Mouse (Mus musculus): ENCODE results near the gene Calm2. TPM values are rescaled to one million over a fixed set of nuclear protein-coding genes. Genes with fewer than 3 reads are reported as not detected.
A peak's percentile ranks its signal among the peaks of the same experiment; 100 is the strongest.

The Calm2 gene
- total and polyA plus RNA-seq, 3 experiments = 203 to 604 (median 546) TPM

DNA sequence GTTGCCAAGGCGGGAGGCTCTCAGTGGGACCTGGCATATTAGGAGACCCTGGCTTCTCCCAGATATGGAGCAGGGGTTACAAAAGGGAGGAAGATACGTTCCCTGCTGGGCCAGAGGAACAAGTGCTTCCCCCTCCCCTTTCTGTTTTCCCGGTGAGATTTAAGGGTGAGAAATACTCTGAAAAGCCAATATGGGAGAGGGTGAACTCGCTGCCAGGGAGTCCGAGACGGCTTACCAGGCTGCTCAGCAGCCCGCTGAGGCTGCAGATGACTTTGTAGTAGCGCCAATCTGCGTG lies 26.7 kb upstream of the Calm2 start:
- peaks cover 2 to 6% of the 10 kb centered on the region in 2 experiments; a peak in 2 of 4 replicates for H3K4me1 ChIP-seq (ENCODE audit: control insufficient read depth in 1 of 2, insufficient read depth in 2 of 2)
- dilution Hi-C loops (cut with MboI; ENCODE audit: extremely low pct_ligation_motif_present, extremely low pct_unique_long_range_greater_than_20kb, low sequenced_read_pairs) (no loop called here), in situ Hi-C loops (cut with MboI; ENCODE audit: low pct_ligation_motif_present, low pct_unique_long_range_greater_than_20kb, low sequenced_read_pairs) (no loop called here)
- no peak for DNase-seq (ENCODE audit: extremely low read depth)
- H3K9me3 ChIP-seq (replicated peaks; ENCODE audit: low read length) = no peaks in the 10 kb centered on the region
- H3K27me3 ChIP-seq (replicated peaks) = no peaks in the 10 kb centered on the region
- no peak overlapping the region for H3K27ac ChIP-seq (ENCODE audit: insufficient read depth, low read depth)
- TF ChIP-seq E2F4 (IDR thresholded peaks at IDR 0.05; ENCODE audit: insufficient replicate concordance, low read depth, low read length) (no peak), CTCF (conservative IDR thresholded peaks at IDR 0.05 in 1 of 2, IDR thresholded peaks at IDR 0.05 in 1 of 2; ENCODE audit: low read depth in 2 of 2, low read length in 2 of 2) (no peak), ELF1 (IDR thresholded peaks at IDR 0.05; ENCODE audit: low read depth, low read length) (no peak), BHLHE40 (IDR thresholded peaks at IDR 0.05; ENCODE audit: low read depth, low read length) (no peak), HCFC1 (IDR thresholded peaks at IDR 0.05; ENCODE audit: low read depth, low read length) (no peak), PAX5 (IDR thresholded peaks at IDR 0.05; ENCODE audit: low read length) (no peak), NRF1 (IDR thresholded peaks at IDR 0.05; ENCODE audit: low read depth, low read length) (no peak), KAT2A (IDR thresholded peaks at IDR 0.05; ENCODE audit: insufficient replicate concordance, low read length) (no peak), ETS1 (conservative IDR thresholded peaks at IDR 0.05; ENCODE audit: low read depth, low read length) (no peak), IRF4 (IDR thresholded peaks at IDR 0.05; ENCODE audit: low read depth, low read length) (no peak), MYC (IDR thresholded peaks at IDR 0.05; ENCODE audit: low read depth, low read length) (no peak), TCF12 (IDR thresholded peaks at IDR 0.05; ENCODE audit: low read depth, low read length) (no peak), MAX (IDR thresholded peaks at IDR 0.05; ENCODE audit: low read length) (no peak), CHD2 (IDR thresholded peaks at IDR 0.05; ENCODE audit: low read length) (no peak)
- no peaks in the 10 kb centered on the region for H3K36me3 ChIP-seq (replicated peaks in 1 of 2; ENCODE audit: control insufficient read depth in 1 of 2, insufficient read depth in 1 of 2, low read length in 1 of 2)
- H3K9ac ChIP-seq (ENCODE audit: insufficient read depth, low read depth) = no peak overlapping the region
- H3K4me2 ChIP-seq (ENCODE audit: insufficient read depth, low read depth, poor library complexity, severe bottlenecking) = no peak overlapping the region
- no peak overlapping the region for H3K4me3 ChIP-seq (replicated peaks in 1 of 3; ENCODE audit: low read depth in 2 of 3, low read length in 2 of 3, poor library complexity in 1 of 3)
- no peaks in the 10 kb centered on the region for H3K79me2 ChIP-seq (replicated peaks; ENCODE audit: control insufficient read depth, extremely low read depth, insufficient read depth, poor library complexity, severe bottlenecking)

- peaks cover 2 to 6% of the 10 kb centered on the region in 2 experiments; a peak in 2 of 4 replicates for H3K4me1 ChIP-seq (ENCODE audit: control insufficient read depth in 1 of 2, insufficient read depth in 2 of 2)
- no peaks in the 10 kb centered on the region for H3K79me2 ChIP-seq (replicated peaks; ENCODE audit: control insufficient read depth, extremely low read depth, insufficient read depth, poor library complexity, severe bottlenecking)
- H3K9ac ChIP-seq (ENCODE audit: insufficient read depth, low read depth) = no peak overlapping the region
- 0 out of 4 replicates have a peak, but pooled peaks of 1 of the 2 experiments have one; percentile 9 for TF ChIP-seq CTCF (conservative IDR thresholded peaks at IDR 0.05 in 1 of 2, IDR thresholded peaks at IDR 0.05 in 1 of 2; ENCODE audit: low read depth in 2 of 2, low read length in 2 of 2)
- no peak for TF ChIP-seq RCOR1 (conservative IDR thresholded peaks at IDR 0.05; ENCODE audit: low read depth, low read length)
- no peak for TF ChIP-seq NELFE (IDR thresholded peaks at IDR 0.05; ENCODE audit: low read depth, low read length)
- no peaks in the 10 kb centered on the region for H3K27me3 ChIP-seq (replicated peaks)
- no peak overlapping the region for H3K4me2 ChIP-seq (ENCODE audit: insufficient read depth, low read depth, poor library complexity, severe bottlenecking)
- no peak overlapping the region for H3K27ac ChIP-seq (ENCODE audit: insufficient read depth, low read depth)
- no peak for DNase-seq (ENCODE audit: extremely low read depth)
- H3K4me3 ChIP-seq (replicated peaks in 1 of 3; ENCODE audit: low read depth in 2 of 3, low read length in 2 of 3, poor library complexity in 1 of 3) = no peak overlapping the region
- in situ Hi-C loops (cut with MboI; ENCODE audit: low pct_ligation_motif_present, low pct_unique_long_range_greater_than_20kb, low sequenced_read_pairs) = no loop called here
- H3K9me3 ChIP-seq (replicated peaks; ENCODE audit: low read length) = no peaks in the 10 kb centered on the region
- H3K36me3 ChIP-seq (replicated peaks in 1 of 2; ENCODE audit: control insufficient read depth in 1 of 2, insufficient read depth in 1 of 2, low read length in 1 of 2) = no peaks in the 10 kb centered on the region
- dilution Hi-C loops (cut with MboI; ENCODE audit: extremely low pct_ligation_motif_present, extremely low pct_unique_long_range_greater_than_20kb, low sequenced_read_pairs) = no loop called here
Observed at GRCm38 (mm10) chr17:87472879-87473278, 26.1 kb upstream of the Calm2 start.
